Mouse (Mus musculus): Measurements from ENCODE around the gene Clhc1.

- TF ChIP-seq MAFK (IDR thresholded peaks at IDR 0.05; ENCODE audit: insufficient read depth, low read depth, low read length) (no peak), HCFC1 (IDR thresholded peaks at IDR 0.05; ENCODE audit: borderline replicate concordance, insufficient read depth, low read length) (no peak), CHD2 (IDR thresholded peaks at IDR 0.05; ENCODE audit: low read depth, low read length) (no peak), ZC3H11A (IDR thresholded peaks at IDR 0.05; ENCODE audit: borderline replicate concordance, low read depth, low read length) (no peak)
Measured at GRCm38 (mm10) chr11:29514325-29514681, 33.4 kb upstream of the Clhc1 start.

All from ES-E14 (cell line).